In the genomic region with DNA sequence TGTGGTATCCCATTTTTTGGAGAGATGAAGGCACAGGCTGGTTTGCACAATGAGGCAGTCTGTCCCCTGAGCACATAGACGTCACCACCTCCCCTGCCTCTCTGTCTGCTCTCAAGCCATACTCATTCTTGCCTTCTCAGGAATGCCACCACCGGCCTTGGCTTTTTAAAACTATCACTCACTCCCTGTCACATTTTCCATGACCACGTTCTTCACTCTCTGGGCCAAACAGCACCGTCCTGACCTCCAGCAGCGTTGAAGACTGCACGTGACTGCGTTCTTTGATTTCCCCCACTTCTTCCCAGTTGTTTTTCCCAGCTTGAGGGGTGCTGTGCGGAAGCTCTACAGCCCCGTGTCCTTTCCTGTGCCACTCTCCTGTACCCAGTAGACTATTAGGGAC, we compare ENCODE assay signal across 17 mouse cellular contexts.
DNase-seq lines count a peak whose midpoint lies in the region; ATAC-seq lines count a peak whose summit lies in the region.
"Had no signal": no experiment of that assay in that cellular context is flagged by ENCODE, and none has a peak within 500 bp of the region (broad histone marks: within the 10 kb centered on the region; RNA-seq: fewer than 3 reads in every experiment).

No protein-coding gene starts in this region.

- no peak overlapping the region for H3K4me3 ChIP-seq in heart, embryonic 12.5 days
- H3K4me3 ChIP-seq: lung, embryonic 15.5 days had no signal

- H3K4me2 ChIP-seq in heart, embryonic 12.5 days: peak overlapping the region; percentile 35; the same call in 1 of the 2 replicates
- H3K4me2 ChIP-seq: hindbrain, embryonic 14.5 days; lung, embryonic 15.5 days had no signal

- no peaks in the 10 kb centered on the region for H3K27me3 ChIP-seq in heart, embryonic 12.5 days (replicated peaks)
- H3K27me3 ChIP-seq: lung, embryonic 15.5 days; Patski had no signal

- H3K9me3 ChIP-seq in heart, embryonic 12.5 days (replicated peaks): no peaks in the 10 kb centered on the region
- H3K9me3 ChIP-seq: lung, embryonic 15.5 days had no signal

- peak overlapping the region; percentile 92 for H3K27ac ChIP-seq in heart, embryonic 12.5 days (ENCODE audit: poor library complexity, severe bottlenecking)
- H3K27ac ChIP-seq: hindbrain, embryonic 14.5 days; lung, embryonic 15.5 days had no signal

- peaks cover 73% of the 10 kb centered on the region for H3K4me1 ChIP-seq in heart, embryonic 12.5 days (replicated peaks)

- H3K9ac ChIP-seq in heart, embryonic 12.5 days: 0 out of 2 replicates have a peak overlapping the region, but pooled peaks have one; percentile 19
- H3K9ac ChIP-seq: hindbrain, embryonic 14.5 days; lung, embryonic 15.5 days had no signal

- peak; percentile 10 for DNase-seq in cerebellum, adult 9-11 months
- DNase-seq in lung, postnatal 10 days: peak; percentile 19
- DNase-seq in lung, adult 18-20 months: no peak
- no peak for DNase-seq in T-cell, adult 2 months (ENCODE audit: low spot score)
- DNase-seq in MN1 (ENCODE audit: low spot score): no peak
- no peak for DNase-seq in gastrocnemius, postnatal 25 days
- DNase-seq: cerebellum, postnatal 25 days; gastrocnemius, postnatal 14 days; kidney, adult 11 months; kidney, postnatal 14 days; liver; thymus, adult 2 months had no signal

- 15% methylated on average over 9 of the region's 9 CpGs for WGBS in heart, embryonic 12.5 days

- H3K36me3 ChIP-seq in heart, embryonic 12.5 days: no peaks in the 10 kb centered on the region
- H3K36me3 ChIP-seq: lung, embryonic 15.5 days had no signal

- no peak for ATAC-seq in cerebellum, adult (ENCODE audit: insufficient number of reproducible peaks, low FRiP score, low TSS enrichment)
- ATAC-seq in heart, embryonic 12.5 days (ENCODE audit: insufficient number of reproducible peaks, low FRiP score): peak; percentile 47
- ATAC-seq: Patski had no signal

Comparison
In these comparisons a context has a peak if more than half of its experiments do, and no peak if none do; other contexts are left out.
1. DNase-seq: peak in cerebellum, adult 9-11 months (single experiment) and lung, postnatal 10 days (single experiment); none in lung, adult 18-20 months (0 of 2), T-cell, adult 2 months (single experiment), MN1 (single experiment) and gastrocnemius, postnatal 25 days (single experiment).